Mouse (Mus musculus) G1E (cell line): ENCODE measurements around the gene Cfap43.

ENCODE experiments used
- CTCF ChIP-seq: IDR thresholded peaks from 2 replicates; pipeline ENCODE4 v1.5.1; 2012; ENCODE audit warnings: low read depth, low read length, inconsistent platforms, mixed read lengths
- GATA1 ChIP-seq: IDR thresholded peaks from 2 replicates; pipeline ENCODE4 v1.6.1; 2012; ENCODE audit warnings: borderline replicate concordance, low read length, inconsistent platforms, mixed read lengths
- GATA2 ChIP-seq: IDR thresholded peaks from 2 replicates; pipeline ENCODE4 v1.6.1; 2012; ENCODE audit warnings: low read depth, low read length, inconsistent platforms, borderline replicate concordance
- TAL1 ChIP-seq: conservative IDR thresholded peaks from 2 replicates; pipeline ENCODE4 v1.6.1; 2012; ENCODE audit warnings: low read depth, low read length, inconsistent platforms, mixed read lengths

DNA sequence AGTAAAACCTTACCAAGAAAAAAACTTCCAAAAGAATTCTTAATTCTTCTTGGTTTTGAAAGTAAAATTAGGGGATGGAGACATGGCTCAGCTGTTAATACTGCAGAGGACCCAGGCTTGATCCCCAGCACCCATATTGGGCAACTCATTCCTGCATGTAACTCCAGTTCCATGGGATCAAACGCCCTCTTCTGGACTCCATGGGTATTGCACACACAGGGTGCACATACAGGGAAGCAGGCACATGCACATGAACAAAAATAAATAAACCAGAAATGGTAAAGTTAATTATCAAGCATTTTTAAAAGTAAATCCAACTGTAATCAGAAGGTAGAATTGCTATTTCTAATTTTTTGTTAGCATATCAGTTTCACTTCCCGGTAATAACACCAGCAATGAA, 202.9 kb downstream of the Cfap43 start:
- TF ChIP-seq CTCF, result no peak
- TF ChIP-seq GATA2, result no peak
- TF ChIP-seq GATA1, result no peak
- TF ChIP-seq TAL1, result no peak
